Comparison of ENCODE assay signal across 22 mouse cellular contexts in the genomic region with DNA sequence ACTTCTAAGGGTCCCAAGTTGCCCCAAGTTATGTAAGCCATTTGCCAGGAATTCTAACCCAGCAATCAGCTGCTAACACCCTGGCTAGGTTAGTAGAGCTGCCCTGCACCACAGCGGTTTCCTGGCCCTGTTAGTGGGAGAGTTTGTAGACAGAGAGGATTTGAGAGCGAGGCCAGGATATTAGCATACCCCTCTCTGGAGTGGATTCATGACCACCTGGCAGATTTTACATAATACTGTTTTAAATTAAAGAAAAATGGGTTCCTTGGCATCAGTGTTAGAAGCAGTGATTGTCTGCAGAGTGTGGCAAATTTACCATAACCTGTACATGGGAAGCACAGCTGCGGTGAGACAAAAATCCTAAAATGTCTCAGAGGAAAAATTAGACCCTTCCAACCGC.
A peak's percentile ranks its signal among the peaks of the same experiment; 100 is the strongest.
DNase-seq lines count a peak whose midpoint lies in the region; ATAC-seq and TF ChIP-seq lines count a peak whose summit lies in the region.
"Had no signal": no experiment of that assay in that cellular context is flagged by ENCODE, and none has a peak within 500 bp of the region (broad histone marks: within the 10 kb centered on the region; RNA-seq: fewer than 3 reads in every experiment).

No protein-coding gene starts in this region.

- H3K9me3 ChIP-seq in embryonic facial prominence, embryonic 12.5 days = no peaks in the 10 kb centered on the region
- no peaks in the 10 kb centered on the region for H3K9me3 ChIP-seq in embryonic facial prominence, embryonic 10.5 days
- H3K9me3 ChIP-seq in embryonic facial prominence, embryonic 14.5 days (ENCODE audit: control insufficient read depth, low read length) = no peaks in the 10 kb centered on the region
- H3K9me3 ChIP-seq in limb, embryonic 15.5 days = no peaks in the 10 kb centered on the region
- H3K9me3 ChIP-seq: forebrain, embryonic 13.5 days; G1E; heart, embryonic 10.5 days; hindbrain, embryonic 12.5 days had no signal

- no peak overlapping the region for H3K9ac ChIP-seq in embryonic facial prominence, embryonic 12.5 days
- H3K9ac ChIP-seq in embryonic facial prominence, embryonic 14.5 days (ENCODE audit: low read depth, low read length) = no peak overlapping the region; the same call in 1 of the 2 replicates
- no peak overlapping the region for H3K9ac ChIP-seq in limb, embryonic 15.5 days
- H3K9ac ChIP-seq: forebrain, embryonic 13.5 days; hindbrain, embryonic 12.5 days had no signal

- TF ChIP-seq CTCF in gastrocnemius, adult 2 months (IDR thresholded peaks at IDR 0.05) = no peak

- peaks cover 30% of the 10 kb centered on the region for H3K4me1 ChIP-seq in embryonic facial prominence, embryonic 12.5 days
- H3K4me1 ChIP-seq in embryonic facial prominence, embryonic 10.5 days = peaks cover 30% of the 10 kb centered on the region
- H3K4me1 ChIP-seq in embryonic facial prominence, embryonic 14.5 days (ENCODE audit: control insufficient read depth, insufficient read depth, low read length) = peaks cover 33% of the 10 kb centered on the region
- H3K4me1 ChIP-seq in limb, embryonic 15.5 days = peaks cover 52% of the 10 kb centered on the region
- H3K4me1 ChIP-seq: forebrain, embryonic 13.5 days; heart, embryonic 10.5 days had no signal

- no peak overlapping the region for H3K4me2 ChIP-seq in embryonic facial prominence, embryonic 12.5 days (replicated peaks)
- H3K4me2 ChIP-seq in embryonic facial prominence, embryonic 14.5 days (ENCODE audit: low read depth, low read length) = no peak overlapping the region
- H3K4me2 ChIP-seq in limb, embryonic 15.5 days = no peak overlapping the region
- H3K4me2 ChIP-seq: forebrain, embryonic 13.5 days; hindbrain, embryonic 12.5 days had no signal

- H3K4me3 ChIP-seq in embryonic facial prominence, embryonic 12.5 days = no peak overlapping the region
- no peak overlapping the region for H3K4me3 ChIP-seq in embryonic facial prominence, embryonic 10.5 days
- no peak overlapping the region for H3K4me3 ChIP-seq in gastrocnemius, adult 2 months
- H3K4me3 ChIP-seq in embryonic facial prominence, embryonic 14.5 days (ENCODE audit: low read depth, low read length) = no peak overlapping the region
- no peak overlapping the region for H3K4me3 ChIP-seq in limb, embryonic 15.5 days
- H3K4me3 ChIP-seq: forebrain, embryonic 13.5 days; heart, embryonic 10.5 days; hindbrain, embryonic 12.5 days had no signal

- no peak for ATAC-seq in embryonic facial prominence, embryonic 12.5 days (ENCODE audit: insufficient number of reproducible peaks, insufficient read depth, low FRiP score, low TSS enrichment)
- peak; percentile 48 for ATAC-seq in embryonic facial prominence, embryonic 14.5 days (ENCODE audit: low read depth)
- ATAC-seq in limb, embryonic 15.5 days (ENCODE audit: insufficient number of reproducible peaks, low FRiP score, low TSS enrichment, low read depth) = peak; percentile 71; the same call in 1 of the 2 replicates
- ATAC-seq: CD4-positive, CD25-positive, alpha-beta regulatory T cell, adult 4 months; forebrain, embryonic 13.5 days; hindbrain, embryonic 16.5 days; inflammation-experienced regulatory T-cells, adult 6 months had no signal

- DNase-seq in embryonic facial prominence, embryonic 10.5 days (ENCODE audit: low spot score) = no peak
- DNase-seq in gastrocnemius, adult 2 months = no peak
- DNase-seq in gastrocnemius, postnatal 10 days = no peak
- DNase-seq in embryonic facial prominence, embryonic 14.5 days (ENCODE audit: low spot score) = peak; percentile 79
- no peak for DNase-seq in left cerebral cortex, postnatal 4 days
- DNase-seq: adrenal gland, postnatal 10 days; B cell, adult 2 months; cerebellum, adult 11-12 months; cerebellum, adult 9-10 months; cerebellum, postnatal 25 days; heart, adult 18-20 months; heart, postnatal 10 days; heart, postnatal 4 days had no signal

- H3K36me3 ChIP-seq in embryonic facial prominence, embryonic 12.5 days = 0 out of 2 replicates have a peak, but pooled peaks cover 12% of the 10 kb centered on the region
- H3K36me3 ChIP-seq in embryonic facial prominence, embryonic 10.5 days (replicated peaks) = peaks cover 14% of the 10 kb centered on the region
- 0 out of 2 replicates have a peak, but pooled peaks cover 8% of the 10 kb centered on the region for H3K36me3 ChIP-seq in embryonic facial prominence, embryonic 14.5 days (ENCODE audit: control insufficient read depth, insufficient read depth, low read length)
- peaks cover 13% of the 10 kb centered on the region; the same call in 1 of the 2 replicates for H3K36me3 ChIP-seq in limb, embryonic 15.5 days
- H3K36me3 ChIP-seq: G1E; heart, embryonic 10.5 days; hindbrain, embryonic 12.5 days had no signal

- no peaks in the 10 kb centered on the region for H3K27me3 ChIP-seq in embryonic facial prominence, embryonic 12.5 days
- H3K27me3 ChIP-seq in embryonic facial prominence, embryonic 10.5 days (replicated peaks; ENCODE audit: low read depth, poor library complexity, severe bottlenecking) = no peaks in the 10 kb centered on the region
- no peaks in the 10 kb centered on the region for H3K27me3 ChIP-seq in embryonic facial prominence, embryonic 14.5 days (replicated peaks; ENCODE audit: control insufficient read depth, insufficient read depth, low read length)
- no peaks in the 10 kb centered on the region for H3K27me3 ChIP-seq in limb, embryonic 15.5 days
- H3K27me3 ChIP-seq: forebrain, embryonic 13.5 days; hindbrain, embryonic 12.5 days had no signal

- 48% methylated on average over 4 of the region's 4 CpGs for WGBS in embryonic facial prominence, embryonic 12.5 days
- 75% methylated on average over 4 of the region's 4 CpGs for WGBS in embryonic facial prominence, embryonic 10.5 days
- 36% methylated on average over 4 of the region's 4 CpGs for WGBS in embryonic facial prominence, embryonic 14.5 days
- WGBS in limb, embryonic 15.5 days = 43% methylated on average over 4 of the region's 4 CpGs

- intact Hi-C loops in gastrocnemius, adult 2 months (cut with DNase I) = no loop called here
- intact Hi-C loops in left cerebral cortex, postnatal 4 days (cut with DNase I) = no loop called here

- peak overlapping the region; percentile 57; the same call in 1 of the 2 replicates for H3K27ac ChIP-seq in embryonic facial prominence, embryonic 12.5 days
- no peak overlapping the region for H3K27ac ChIP-seq in embryonic facial prominence, embryonic 10.5 days (replicated peaks)
- peak overlapping the region; percentile 8; the same call in 1 of the 2 replicates for H3K27ac ChIP-seq in gastrocnemius, adult 2 months
- peak overlapping the region; percentile 64 for H3K27ac ChIP-seq in embryonic facial prominence, embryonic 14.5 days (replicated peaks; ENCODE audit: low read depth, low read length)
- H3K27ac ChIP-seq in limb, embryonic 15.5 days = peak overlapping the region; percentile 67; the same call in 1 of the 2 replicates
- H3K27ac ChIP-seq: forebrain, embryonic 13.5 days; heart, embryonic 10.5 days; hindbrain, embryonic 12.5 days had no signal
